Mouse (Mus musculus): ENCODE results near the gene Nol12.

The Nol12 gene

DNA sequence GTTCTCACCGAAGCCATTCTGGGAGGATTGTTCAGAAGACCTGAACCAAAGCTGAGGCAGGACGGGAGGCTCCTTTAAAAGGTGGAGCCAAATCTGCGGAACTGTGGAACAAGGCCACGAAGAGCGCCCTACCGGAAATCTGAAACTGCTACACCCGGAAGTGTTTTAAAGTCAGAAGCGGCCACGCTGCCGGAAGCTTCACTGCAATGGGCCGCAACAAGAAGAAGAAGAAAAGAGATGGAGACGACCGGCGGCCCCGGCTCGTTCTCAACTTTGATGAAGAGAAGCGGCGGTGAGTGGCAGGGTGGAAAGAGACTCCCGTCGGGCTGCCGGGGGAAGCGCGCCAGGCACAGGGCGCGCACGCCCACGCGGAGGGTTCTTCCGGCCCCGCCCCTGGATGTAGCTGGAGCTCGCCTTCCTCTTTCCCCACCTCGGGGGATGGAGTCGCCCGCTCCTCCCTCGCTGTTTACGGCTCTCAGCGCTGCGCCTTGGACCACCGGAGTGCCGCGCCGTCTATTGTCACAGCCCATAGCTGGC lies at the start of gene Nol12:
TSS of gene Nol12 (plus strand) at position 150 of the 537 bp plus-strand sequence.
- peak; percentile 77 for DNase-seq (ENCODE audit: low read depth, low spot score)

DNA sequence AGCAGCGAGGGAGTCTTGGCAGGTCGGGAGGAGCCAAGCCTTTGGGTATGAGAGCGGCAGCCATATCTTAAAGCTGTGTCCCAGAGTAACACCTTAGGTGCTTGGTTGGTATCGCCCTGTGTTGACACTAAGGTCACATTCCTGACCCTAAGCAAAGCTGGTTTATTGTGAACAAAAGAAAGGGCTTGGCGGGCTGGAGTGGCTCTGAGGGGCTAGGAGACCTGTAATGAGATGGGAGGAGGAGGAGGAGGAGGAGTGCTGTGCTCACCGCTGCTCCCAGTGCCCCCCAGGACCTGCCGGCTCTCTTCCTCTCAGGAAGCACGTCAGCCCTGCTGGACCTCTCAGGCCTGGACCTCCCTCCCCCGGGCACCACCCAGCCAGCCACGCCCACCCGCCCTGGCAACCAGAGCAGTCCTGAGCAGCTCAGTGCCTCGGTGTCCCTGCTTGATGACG lies 45.3 kb upstream of the Nol12 start:
- DNase-seq (ENCODE audit: low read depth, low spot score) = no peak

DNA sequence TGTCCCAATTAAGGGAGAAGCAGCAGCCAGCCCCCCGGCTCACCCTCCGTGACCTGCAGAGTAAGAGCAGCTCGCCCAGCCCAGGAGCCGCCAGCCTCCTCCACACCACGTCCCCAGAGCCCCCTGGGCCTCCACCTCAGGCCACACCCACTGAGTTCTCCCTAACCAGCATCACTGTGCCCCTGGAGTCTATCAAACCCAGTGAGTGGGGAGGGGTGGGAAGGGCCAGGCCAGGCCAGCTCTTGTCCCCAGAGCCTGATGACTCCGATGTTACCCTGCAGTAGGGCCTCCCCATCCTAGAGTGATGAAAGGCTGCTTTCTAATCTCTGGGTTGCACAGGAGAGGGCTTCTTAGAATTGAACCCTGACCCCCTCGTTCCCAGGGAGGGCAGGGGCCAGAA lies 42.3 kb upstream of the Nol12 start:
- DNase-seq (ENCODE audit: low read depth, low spot score) = no peak

DNA sequence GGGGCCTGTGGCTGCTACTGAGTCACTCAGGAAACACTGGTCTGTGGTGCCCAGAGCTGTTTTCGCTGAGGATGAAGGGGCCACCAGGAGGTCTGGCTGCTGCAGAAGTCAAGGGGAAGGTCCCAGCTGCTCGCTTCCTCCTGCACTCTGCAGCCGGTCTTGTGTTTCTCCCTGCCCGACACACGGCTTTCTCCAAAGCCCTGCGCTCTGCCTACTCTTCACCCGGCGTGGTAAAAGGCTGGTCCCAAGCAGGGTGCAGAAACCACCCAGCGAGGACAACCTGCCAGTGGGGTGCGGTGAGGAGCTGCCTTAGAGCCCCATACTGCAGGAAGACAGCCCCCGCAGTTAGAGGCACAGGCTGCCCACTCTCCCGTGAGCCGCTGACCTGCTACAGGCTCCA lies 40.0 kb upstream of the Nol12 start:
- DNase-seq (ENCODE audit: low read depth, low spot score) = no peak

DNA sequence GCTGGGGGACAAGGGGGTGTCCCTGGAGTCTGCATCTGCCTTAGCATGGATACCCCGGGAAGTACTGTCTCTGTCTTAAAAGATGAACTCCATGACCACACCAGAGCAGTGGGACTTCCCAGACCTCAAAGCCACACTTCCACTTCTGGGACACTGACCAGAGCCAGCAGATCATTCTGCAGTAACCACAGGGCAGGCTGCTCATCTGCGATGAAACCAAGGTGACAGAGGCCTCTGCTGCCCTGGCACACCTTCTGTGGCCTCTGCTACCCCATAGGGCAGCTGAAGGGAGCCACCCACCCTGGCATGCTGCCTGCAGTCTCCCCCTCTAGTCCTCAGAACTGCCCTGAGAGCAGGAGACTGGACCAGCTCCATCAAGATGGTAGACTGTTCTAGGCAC lies 39.0 kb upstream of the Nol12 start:
- DNase-seq (ENCODE audit: low read depth, low spot score) = no peak

DNA sequence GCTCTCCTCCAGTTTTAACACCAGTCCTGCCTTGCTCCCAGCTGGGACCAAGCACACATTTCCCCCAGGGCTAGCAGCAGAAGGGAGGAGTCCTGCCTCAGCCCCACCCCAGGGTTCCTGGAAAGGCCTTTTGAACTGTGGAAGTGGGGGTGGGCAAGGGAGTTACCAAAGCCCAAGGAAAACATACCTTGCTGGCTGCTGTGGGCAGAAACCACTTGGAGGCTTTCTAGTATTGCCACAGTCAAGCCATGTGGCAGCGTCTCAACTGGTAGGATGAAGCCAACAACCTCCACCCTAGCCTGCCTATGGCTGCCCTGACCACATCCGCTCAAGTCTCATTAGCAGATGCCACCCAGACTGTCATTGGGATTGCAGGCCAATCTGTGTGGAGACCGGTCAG lies 38.6 kb upstream of the Nol12 start:
- no peak for DNase-seq (ENCODE audit: low read depth, low spot score)

DNA sequence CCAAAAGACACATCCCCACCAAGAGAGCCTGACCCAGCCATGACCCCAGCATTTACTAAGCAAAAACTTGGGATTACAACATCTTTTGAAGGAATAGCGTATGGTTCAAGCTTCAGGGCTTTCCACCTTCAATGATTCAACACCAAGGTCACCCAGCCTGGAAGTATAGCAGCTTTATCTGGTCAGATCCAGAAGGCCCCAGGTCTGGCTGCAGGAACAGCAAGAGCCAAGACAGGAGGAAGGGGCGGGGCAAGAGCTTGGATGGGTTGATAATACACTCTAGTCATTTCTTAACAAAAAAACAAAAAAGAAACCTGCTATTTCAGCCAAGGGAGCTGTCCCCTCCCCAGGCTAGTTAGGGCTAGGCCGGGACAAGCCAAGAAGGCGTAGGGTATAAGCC lies 37.2 kb upstream of the Nol12 start:
- no peak for DNase-seq (ENCODE audit: low read depth, low spot score)

DNA sequence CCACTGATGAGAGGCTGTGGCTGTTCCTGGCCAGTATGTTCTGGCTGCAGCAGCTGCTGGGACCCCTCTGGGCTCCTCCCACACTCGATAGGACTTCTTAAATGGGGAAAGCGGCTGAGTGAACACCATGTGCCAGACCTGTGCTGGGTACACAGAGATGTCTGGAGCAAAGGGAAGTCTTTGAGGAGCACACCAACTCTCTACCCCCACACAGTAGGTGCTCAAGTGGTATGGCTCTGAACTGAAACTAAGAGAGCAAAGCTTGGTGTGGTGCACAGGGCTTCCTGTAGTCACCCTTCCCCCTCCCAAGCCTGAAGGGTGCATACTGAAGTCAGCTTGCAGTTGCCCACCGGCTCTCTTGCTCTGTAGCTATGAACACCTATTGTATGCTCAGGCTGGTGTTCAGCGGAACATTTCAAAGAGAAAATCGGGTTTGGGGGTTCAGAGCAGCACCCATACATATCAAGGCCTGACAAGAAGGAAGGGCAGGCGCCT lies 36.2 kb upstream of the Nol12 start:
- DNase-seq (ENCODE audit: low read depth, low spot score) = no peak

DNA sequence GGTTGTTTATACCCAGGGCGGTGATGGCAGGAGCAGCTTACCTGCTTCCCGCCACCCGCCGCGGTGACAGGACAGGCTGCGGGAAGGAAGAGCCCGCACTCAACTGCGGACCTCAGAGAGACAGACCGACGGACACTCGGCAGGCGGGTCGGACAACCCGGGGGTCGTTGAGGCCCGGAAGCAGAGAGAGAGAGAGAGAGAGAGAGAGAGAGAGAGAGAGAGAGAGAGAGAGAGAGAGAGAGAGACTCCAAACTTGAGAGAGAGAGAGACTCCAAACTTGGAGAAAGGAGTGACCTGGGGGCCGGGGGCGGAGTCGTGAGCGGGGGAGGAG lies 35.4 kb upstream of the Nol12 start, which contains the start of gene Gm49510:
TSS of gene Gm49510 (plus strand) at position 259 of the 331 bp plus-strand sequence.
- no peak for DNase-seq (ENCODE audit: low read depth, low spot score)

DNA sequence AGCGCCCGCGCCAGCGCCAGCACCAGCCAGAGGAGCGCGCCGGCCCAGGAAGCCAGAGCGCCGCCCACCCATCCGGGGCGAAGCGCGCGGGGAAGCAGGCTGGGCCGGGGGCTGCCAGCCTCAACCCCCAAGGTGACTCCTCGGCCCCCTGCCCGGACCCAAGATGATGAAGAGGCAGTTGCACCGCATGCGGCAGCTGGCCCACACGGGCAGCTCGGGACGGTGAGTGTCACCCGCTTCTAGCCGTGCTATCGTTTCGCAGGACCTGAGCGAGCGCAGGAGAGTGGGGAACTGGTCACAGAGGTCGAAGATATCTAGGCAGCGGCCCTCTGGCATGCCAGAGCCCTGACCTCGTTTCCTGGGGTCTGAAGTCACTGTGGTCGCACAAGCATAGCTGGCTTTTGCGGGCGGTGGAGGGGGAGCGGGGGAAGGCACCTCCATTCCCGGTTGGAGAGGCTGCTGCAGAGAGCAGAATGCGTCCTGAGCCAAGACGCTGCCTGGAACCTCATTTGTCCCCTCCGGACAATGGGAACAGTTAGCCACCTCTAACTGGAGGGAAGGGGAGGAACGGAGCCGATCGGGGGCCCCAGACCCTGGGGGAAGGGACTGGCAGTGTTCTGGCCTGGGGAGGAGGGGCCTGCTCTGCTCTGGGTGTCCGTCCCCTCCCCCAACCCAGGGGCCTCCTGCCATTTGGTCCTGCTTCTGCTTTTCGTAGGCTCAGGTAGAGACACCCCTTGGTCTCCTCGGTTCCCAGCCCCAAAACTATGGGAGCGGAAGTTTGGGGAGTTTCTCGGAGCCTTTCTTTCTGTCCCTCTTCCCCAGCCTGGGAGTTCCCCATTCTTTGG lies 34.8 kb upstream of the Nol12 start, which contains the start of gene Sh3bp1:
TSS of gene Sh3bp1 (plus strand) at position 29 of the 845 bp plus-strand sequence.
- no peak for DNase-seq (ENCODE audit: low read depth, low spot score)

DNA sequence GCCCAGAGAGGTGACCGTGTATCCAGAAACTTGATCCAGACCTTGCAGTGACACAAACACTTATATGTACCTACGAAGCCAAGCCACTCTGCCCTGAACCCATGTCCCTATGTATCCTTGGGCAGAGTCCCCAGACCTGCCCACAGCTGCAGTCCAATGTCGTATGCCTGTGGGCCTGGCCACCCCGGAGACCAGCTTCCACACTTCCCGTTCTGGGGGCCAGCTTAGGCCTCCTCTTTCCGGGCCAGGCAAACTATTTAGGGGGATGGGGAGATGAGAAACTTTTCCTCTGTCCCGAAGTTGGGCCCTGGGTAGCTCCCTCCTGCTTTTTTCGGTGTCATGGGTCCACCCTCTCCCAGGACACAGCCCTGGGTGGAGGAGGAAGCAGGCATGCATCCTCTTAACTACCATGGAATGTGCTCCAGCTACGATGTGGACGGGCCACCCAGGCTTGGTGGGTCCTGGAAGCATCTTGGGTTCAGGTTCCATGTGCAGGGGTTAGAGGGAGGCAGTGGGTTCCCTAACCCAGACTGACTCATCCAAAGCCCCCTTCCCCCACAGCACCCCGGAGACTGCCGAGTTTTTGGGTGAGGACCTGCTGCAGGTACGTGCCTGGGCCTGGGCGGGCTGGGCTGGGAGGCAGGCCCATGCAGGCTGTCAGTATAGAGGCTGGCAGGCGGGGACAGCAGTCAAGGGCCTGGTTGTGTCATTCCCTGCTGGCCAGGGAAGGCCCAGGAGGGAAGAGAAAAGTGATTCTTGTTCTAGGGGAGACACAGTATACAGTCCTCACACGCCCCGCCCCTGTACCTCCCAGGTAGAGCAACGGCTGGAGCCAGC lies 33.9 kb upstream of the Nol12 start:
- no peak for DNase-seq (ENCODE audit: low read depth, low spot score)

DNA sequence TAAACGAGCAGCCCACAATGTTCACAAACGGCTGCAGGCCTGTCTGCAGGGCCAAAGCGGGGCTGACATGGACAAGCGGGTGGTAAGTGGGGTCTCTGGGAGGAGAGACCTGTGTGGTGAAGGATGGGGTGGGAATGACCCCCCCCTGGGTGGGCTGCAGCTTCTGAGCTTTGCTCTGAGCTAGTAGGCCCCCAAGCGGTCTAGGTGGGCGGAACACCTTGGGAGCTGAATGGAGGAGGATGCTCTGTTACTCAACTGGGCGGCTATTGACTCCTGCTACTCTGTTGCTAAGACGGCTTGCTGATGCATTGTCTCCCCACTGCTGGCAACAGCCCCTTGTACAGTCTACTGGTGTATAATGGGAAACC lies 33.3 kb upstream of the Nol12 start:
- no peak for DNase-seq (ENCODE audit: low read depth, low spot score)

DNA sequence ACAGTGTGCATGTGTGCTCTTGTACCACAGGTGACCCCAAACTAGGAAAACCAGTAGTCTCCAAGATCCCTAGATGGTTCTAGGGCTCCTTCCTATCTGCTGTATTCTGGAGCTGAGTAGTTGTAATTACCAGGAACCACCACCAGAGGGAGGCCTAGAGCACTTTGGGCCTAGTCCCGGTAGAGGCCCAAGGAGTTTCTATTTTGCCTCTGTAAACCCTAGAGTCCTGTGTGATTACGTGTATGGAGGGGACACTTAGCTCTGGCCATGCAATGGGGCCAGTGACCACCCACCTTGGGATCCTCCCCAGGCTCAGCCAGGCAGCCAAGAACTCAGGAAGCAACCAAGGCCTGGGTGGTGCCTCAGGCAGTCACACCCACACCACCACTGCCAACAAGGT lies 31.5 kb upstream of the Nol12 start:
- peak; percentile 72 for DNase-seq (ENCODE audit: low read depth, low spot score)

DNA sequence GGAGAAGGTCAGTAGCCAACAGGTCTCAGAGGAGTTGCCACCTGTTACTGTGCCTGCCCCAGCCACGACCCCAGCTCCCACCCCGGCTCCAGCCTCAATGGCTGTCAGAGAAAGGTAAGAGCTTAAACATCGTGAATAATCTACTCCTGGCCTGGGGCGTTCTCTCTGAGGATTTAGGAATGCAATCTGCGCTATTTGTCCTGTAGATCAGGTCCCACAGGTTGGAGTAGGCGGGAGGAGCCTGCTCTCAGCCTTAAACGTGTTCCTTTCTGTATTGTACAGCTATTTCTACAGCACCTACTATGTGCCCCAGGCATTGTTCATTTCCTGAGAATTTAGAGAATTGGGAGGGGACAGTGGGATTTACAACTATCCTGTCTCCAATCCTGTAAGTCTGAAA lies 26.3 kb upstream of the Nol12 start:
- DNase-seq (ENCODE audit: low read depth, low spot score) = no peak

DNA sequence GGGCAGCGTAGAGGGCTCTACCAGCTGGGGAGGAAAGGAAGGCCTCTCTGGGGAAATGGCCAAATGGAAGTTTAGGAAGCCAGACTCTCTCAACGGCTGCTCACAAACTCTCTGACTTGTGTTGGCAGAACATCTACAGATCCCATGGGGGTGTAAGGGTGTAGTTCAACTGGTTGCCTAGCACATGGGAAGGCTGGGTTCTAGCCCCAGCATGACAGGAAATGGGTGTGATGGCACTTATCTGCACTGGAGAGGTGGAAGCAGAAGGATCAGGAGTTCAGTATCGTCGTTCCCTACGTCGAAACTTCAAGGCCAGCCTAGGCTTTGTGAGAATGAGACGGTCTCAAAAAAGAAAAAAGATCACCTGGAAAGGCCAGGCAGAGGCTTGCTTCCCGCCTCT lies 25.8 kb upstream of the Nol12 start:
- DNase-seq (ENCODE audit: low read depth, low spot score) = no peak

DNA sequence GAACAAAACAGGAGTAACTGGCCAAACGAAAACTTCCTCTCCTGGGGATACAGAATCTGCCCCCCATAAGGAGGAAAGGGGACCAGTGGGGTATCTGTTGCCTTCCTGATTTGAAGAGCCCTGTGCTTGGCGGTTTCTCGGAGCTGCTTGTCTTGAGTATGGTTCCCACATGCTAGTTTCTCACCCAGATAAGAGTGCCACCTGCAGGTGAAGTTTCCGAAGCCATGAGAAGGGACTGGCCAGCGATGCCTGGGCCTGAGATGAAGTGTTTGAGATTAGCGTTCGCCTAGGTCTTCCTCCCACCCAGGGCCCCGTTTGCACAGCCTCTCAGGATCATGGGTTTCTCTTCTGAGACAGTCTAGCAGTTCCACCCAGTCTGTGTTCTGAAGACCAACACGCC lies 22.7 kb upstream of the Nol12 start:
- no peak for DNase-seq (ENCODE audit: low read depth, low spot score)

DNA sequence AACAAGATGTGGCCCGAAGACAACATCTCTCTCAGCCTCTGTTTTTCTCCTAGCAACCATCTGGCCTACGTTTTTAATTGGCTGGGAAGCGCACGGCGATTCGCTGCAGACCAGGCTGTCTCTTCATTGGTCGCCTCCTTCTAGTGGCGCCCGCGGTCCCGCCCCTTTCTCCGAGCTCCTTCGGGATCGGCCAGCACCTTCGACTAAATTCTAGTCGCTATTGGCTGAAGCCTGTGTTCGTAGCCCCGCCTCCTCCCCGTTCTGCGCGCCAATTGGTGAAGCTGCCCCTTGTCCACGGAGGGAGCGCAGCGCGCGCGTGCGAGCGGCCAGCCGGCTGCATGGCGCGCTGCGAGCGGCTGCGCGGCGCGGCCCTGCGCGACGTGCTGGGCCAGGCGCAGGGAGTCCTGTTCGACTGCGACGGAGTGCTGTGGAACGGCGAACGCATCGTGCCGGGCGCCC lies 21.1 kb upstream of the Nol12 start, which contains the start of gene Pdxp:
TSS of gene Pdxp (plus strand) at position 288 of the 459 bp plus-strand sequence.
- peak; percentile 91 for DNase-seq (ENCODE audit: low read depth, low spot score)

DNA sequence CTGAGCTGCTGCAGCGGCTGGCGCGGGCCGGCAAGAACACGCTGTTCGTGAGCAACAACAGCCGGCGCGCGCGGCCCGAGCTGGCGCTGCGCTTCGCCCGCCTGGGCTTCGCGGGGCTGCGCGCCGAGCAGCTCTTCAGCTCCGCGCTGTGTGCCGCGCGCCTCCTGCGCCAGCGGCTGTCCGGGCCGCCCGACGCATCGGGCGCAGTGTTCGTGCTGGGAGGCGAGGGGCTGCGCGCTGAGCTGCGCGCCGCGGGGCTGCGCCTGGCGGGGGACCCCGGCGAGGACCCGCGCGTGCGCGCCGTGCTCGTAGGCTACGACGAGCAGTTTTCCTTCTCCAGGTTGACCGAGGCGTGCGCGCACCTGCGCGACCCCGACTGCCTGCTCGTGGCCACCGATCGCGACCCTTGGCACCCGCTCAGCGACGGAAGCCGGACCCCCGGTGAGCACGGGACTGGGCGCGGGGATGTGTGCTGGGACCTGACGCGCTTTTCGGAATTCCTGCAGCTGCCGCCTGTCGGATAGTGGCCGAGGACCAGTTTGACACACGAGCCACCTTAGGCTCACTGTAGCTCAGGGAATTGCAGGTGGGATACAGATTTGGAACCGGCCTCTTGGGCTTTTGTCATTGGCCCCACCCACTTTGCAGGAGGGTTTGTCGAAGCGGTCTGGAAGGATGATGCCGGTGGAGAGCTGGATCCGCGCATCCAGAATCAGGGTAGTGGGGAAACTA lies 20.5 kb upstream of the Nol12 start:
- no peak for DNase-seq (ENCODE audit: low read depth, low spot score)

DNA sequence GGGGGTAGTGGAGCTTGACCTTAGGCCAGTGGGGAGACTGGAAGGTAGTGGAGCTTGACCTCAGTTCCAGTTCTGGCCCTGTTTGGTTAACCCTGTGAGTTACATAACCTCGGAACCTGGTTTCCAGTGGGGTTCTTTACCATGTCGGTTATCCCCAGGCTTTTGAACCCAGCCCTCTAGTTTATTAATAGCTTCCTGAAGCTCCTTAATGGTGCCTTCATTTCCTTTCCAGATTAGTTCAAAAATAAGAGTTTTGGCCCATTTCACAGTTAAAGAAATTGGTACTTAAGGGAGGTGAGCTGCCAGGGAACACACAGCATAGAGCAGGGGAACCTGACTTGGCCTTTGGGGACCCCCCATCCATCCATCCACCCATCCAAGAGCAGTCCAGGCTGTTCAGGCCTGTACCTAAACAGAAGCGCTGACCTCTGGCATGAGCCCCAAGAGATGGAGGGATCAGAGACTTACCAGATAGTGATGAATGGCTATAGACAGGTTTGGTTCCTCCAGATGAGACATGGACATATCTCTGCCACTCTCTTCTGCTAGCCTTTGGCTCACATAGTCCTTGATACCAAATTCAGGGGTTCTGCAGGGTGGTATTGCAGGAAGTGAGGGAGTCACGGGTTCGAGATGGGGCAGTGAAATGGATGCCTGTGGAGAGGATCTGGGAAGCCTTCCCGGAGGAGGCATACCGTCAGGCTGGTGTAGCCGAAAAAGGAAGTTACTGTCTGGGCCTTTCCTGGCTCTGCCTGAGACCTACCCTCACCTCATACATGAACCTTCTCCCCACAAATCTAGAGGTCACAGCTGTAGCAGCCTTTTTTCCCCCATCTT lies 19.7 kb upstream of the Nol12 start:
- no peak for DNase-seq (ENCODE audit: low read depth, low spot score)

DNA sequence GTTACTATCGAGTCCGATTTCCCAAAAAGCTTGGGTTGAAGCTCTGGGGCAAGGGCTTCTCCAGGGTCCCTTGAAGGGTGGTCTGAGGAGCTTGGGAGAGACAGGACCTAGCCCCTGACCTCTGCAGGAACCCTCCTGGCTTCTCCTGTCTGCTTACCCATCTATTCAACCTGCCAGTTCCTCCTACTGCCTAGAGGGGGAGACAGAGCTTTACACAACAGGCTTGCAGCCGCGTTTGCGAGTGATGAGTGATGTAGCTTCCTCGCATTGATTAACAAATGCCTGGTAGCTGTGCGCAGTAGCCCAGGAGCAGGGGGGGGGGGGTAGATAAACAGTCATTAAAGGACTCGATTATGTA lies 19.1 kb upstream of the Nol12 start:
- DNase-seq (ENCODE audit: low read depth, low spot score) = peak; percentile 73

Data from skeletal muscle tissue, adult 2 months (tissue).